Mouse (Mus musculus): ENCODE measurements at regions not wholly inside any gene's neighbourhood (a gene's known extent, or its start where the extent isn't known, plus 50 kb on each side); places are given as distances from the start of the nearest gene placed in this dataset.

GRCm38 (mm10) chr8:87094685-87095084 is 209.6 kb upstream of the N4bp1 start:
- TF ChIP-seq CTCF (conservative IDR thresholded peaks at IDR 0.05; ENCODE audit: insufficient read depth, insufficient read length, low read depth, low read length) (no peak), POLR2A (IDR thresholded peaks at IDR 0.05; ENCODE audit: low read depth, low read length) (no peak)
